In genomic region chr11:22584488-22585158, GRCm38 (mm10) we compare ENCODE assay signal across 8 mouse cellular contexts.
A peak's percentile ranks its signal among the peaks of the same experiment; 100 is the strongest.
DNase-seq lines count a peak whose midpoint lies in the region; ATAC-seq and TF ChIP-seq lines count a peak whose summit lies in the region.

No protein-coding gene starts in this region.

- peak; percentile 71 for DNase-seq in adrenal gland, postnatal 10 days
- peak; percentile 26 to 34 for DNase-seq in cerebellum, postnatal 25 days
- peak; percentile 53 to 60 for DNase-seq in heart, adult 2 months
- DNase-seq in urinary bladder, postnatal 36 days (ENCODE audit: low spot score in 2 of 2) = no peak

- ATAC-seq in intestine, postnatal 0 days = no peak
- peak; percentile 41; the same call in 1 of the 2 replicates for ATAC-seq in limb, embryonic 13.5 days (ENCODE audit: low FRiP score, low read depth)
- ATAC-seq in midbrain, embryonic 13.5 days = peak; percentile 92

- no peaks in the 10 kb centered on the region for H3K27me3 ChIP-seq in heart, adult 2 months (ENCODE audit: control insufficient read depth, insufficient read depth, low read length)
- no peaks in the 10 kb centered on the region for H3K27me3 ChIP-seq in intestine, postnatal 0 days (replicated peaks; ENCODE audit: control insufficient read depth, insufficient read depth, low read length)
- no peaks in the 10 kb centered on the region for H3K27me3 ChIP-seq in limb, embryonic 13.5 days
- H3K27me3 ChIP-seq in midbrain, embryonic 13.5 days = no peaks in the 10 kb centered on the region
- no peaks in the 10 kb centered on the region for H3K27me3 ChIP-seq in testis, adult 2 months (ENCODE audit: control insufficient read depth, insufficient read depth, low read length)

- intact Hi-C loops in heart, adult 2 months (cut with DNase I) = loop anchor here (10.0 kb wide), 1 partner anchor 70 kb away; the partner anchor contains the start of gene Tmem17

- H3K4me2 ChIP-seq in intestine, postnatal 0 days (replicated peaks; ENCODE audit: low read depth) = peak overlapping the region; percentile 32
- H3K4me2 ChIP-seq in limb, embryonic 13.5 days (replicated peaks) = peak overlapping the region; percentile 52
- peak overlapping the region; percentile 52 for H3K4me2 ChIP-seq in midbrain, embryonic 13.5 days (replicated peaks)

- H3K9ac ChIP-seq in heart, adult 2 months (ENCODE audit: low read depth, low read length) = peak overlapping the region; percentile 23; the same call in 1 of the 2 replicates
- H3K9ac ChIP-seq in intestine, postnatal 0 days (ENCODE audit: low read depth, low read length) = no peak overlapping the region
- H3K9ac ChIP-seq in limb, embryonic 13.5 days = peak overlapping the region; percentile 25; the same call in 1 of the 2 replicates
- H3K9ac ChIP-seq in midbrain, embryonic 13.5 days (replicated peaks) = peak overlapping the region; percentile 55

- 16% methylated on average over 14 of the region's 14 CpGs for WGBS in heart, adult 2 months
- 20% methylated on average over 13 of the region's 14 CpGs for WGBS in intestine, postnatal 0 days
- 16% methylated on average over 14 of the region's 14 CpGs for WGBS in limb, embryonic 13.5 days
- WGBS in midbrain, embryonic 13.5 days = 5% methylated on average over 14 of the region's 14 CpGs

- no peak for TF ChIP-seq POLR2A in heart, adult 2 months (IDR thresholded peaks at IDR 0.05; ENCODE audit: insufficient read depth, low read depth, low read length)
- peak; percentile 38; the same call in 1 of the 2 replicates for TF ChIP-seq POLR2A in testis, adult 2 months (IDR thresholded peaks at IDR 0.05; ENCODE audit: control insufficient read depth, low read depth, low read length)

- 0 out of 2 replicates have a peak, but pooled peaks have one; percentile 32 for TF ChIP-seq EP300 in heart, adult 2 months (IDR thresholded peaks at IDR 0.05; ENCODE audit: insufficient read depth, low read depth, low read length)

- H3K4me3 ChIP-seq in heart, adult 2 months = 0 out of 2 replicates have a peak overlapping the region, but pooled peaks have one; percentile 26
- no peak overlapping the region for H3K4me3 ChIP-seq in intestine, postnatal 0 days (ENCODE audit: low read depth, low read length)
- H3K4me3 ChIP-seq in limb, embryonic 13.5 days = peak overlapping the region; percentile 11; the same call in 1 of the 2 replicates
- peak overlapping the region; percentile 19 for H3K4me3 ChIP-seq in midbrain, embryonic 13.5 days (replicated peaks)
- peak overlapping the region; percentile 80 for H3K4me3 ChIP-seq in testis, adult 2 months (ENCODE audit: control insufficient read depth, low read depth, low read length)

- H3K9me3 ChIP-seq in intestine, postnatal 0 days (ENCODE audit: control insufficient read depth) = no peaks in the 10 kb centered on the region
- no peaks in the 10 kb centered on the region for H3K9me3 ChIP-seq in limb, embryonic 13.5 days
- H3K9me3 ChIP-seq in midbrain, embryonic 13.5 days = no peaks in the 10 kb centered on the region

- H3K79me2 ChIP-seq in heart, adult 2 months (replicated peaks; ENCODE audit: control insufficient read depth, insufficient read depth, low read length) = no peaks in the 10 kb centered on the region

- no peak for TF ChIP-seq CTCF in heart, adult 2 months (IDR thresholded peaks at IDR 0.05)
- TF ChIP-seq CTCF in intestine, postnatal 0 days (IDR thresholded peaks at IDR 0.05; ENCODE audit: low read depth) = no peak
- TF ChIP-seq CTCF in testis, adult 2 months (IDR thresholded peaks at IDR 0.05; ENCODE audit: control insufficient read depth, insufficient read depth, insufficient replicate concordance, low read depth, low read length) = no peak

- no peaks in the 10 kb centered on the region for H3K36me3 ChIP-seq in heart, adult 2 months (ENCODE audit: control insufficient read depth, insufficient read depth, low read length)
- H3K36me3 ChIP-seq in intestine, postnatal 0 days (ENCODE audit: control insufficient read depth, insufficient read depth) = no peaks in the 10 kb centered on the region
- no peaks in the 10 kb centered on the region for H3K36me3 ChIP-seq in limb, embryonic 13.5 days
- H3K36me3 ChIP-seq in midbrain, embryonic 13.5 days = no peaks in the 10 kb centered on the region
- no peaks in the 10 kb centered on the region for H3K36me3 ChIP-seq in testis, adult 2 months (ENCODE audit: control insufficient read depth, insufficient read depth, low read length)

- H3K27ac ChIP-seq in heart, adult 2 months = peak overlapping the region; percentile 70
- peak overlapping the region; percentile 28; the same call in 1 of the 2 replicates for H3K27ac ChIP-seq in intestine, postnatal 0 days (ENCODE audit: low read depth, low read length)
- H3K27ac ChIP-seq in limb, embryonic 13.5 days = no peak overlapping the region
- H3K27ac ChIP-seq in midbrain, embryonic 13.5 days = peak overlapping the region; percentile 80
- H3K27ac ChIP-seq in testis, adult 2 months (ENCODE audit: control insufficient read depth, insufficient read depth, low read depth, low read length) = no peak overlapping the region

- H3K4me1 ChIP-seq in heart, adult 2 months (ENCODE audit: control insufficient read depth, insufficient read depth, low read length) = peaks cover 18% of the 10 kb centered on the region
- no peaks in the 10 kb centered on the region for H3K4me1 ChIP-seq in intestine, postnatal 0 days (replicated peaks; ENCODE audit: control insufficient read depth, insufficient read depth, low read length)
- H3K4me1 ChIP-seq in limb, embryonic 13.5 days = peaks cover 37% of the 10 kb centered on the region
- H3K4me1 ChIP-seq in midbrain, embryonic 13.5 days (replicated peaks) = peaks cover 35% of the 10 kb centered on the region
- H3K4me1 ChIP-seq in testis, adult 2 months (ENCODE audit: control insufficient read depth, insufficient read depth, low read length) = peaks cover 8% of the 10 kb centered on the region

Comparison
In these comparisons a context has a peak if more than half of its experiments do, and no peak if none do; other contexts are left out.
1. DNase-seq: peak in adrenal gland, postnatal 10 days (single experiment), cerebellum, postnatal 25 days (2 of 2) and heart, adult 2 months (2 of 2); none in urinary bladder, postnatal 36 days (0 of 2).
2. H3K27ac ChIP-seq: peak in heart, adult 2 months (single experiment), intestine, postnatal 0 days (single experiment) and midbrain, embryonic 13.5 days (single experiment); none in limb, embryonic 13.5 days (single experiment) and testis, adult 2 months (single experiment).
3. Peak in every context shown above with its lines, with median percentiles within 50 percentile points of each other: H3K4me2 ChIP-seq.